ENCODE assay signal across 9 mouse cellular contexts in genomic region chr8:13028482-13028881, GRCm38 (mm10). TPM values are rescaled to one million over a fixed set of nuclear protein-coding genes. Genes with fewer than 3 reads are reported as not detected.
DNase-seq lines count a peak whose midpoint lies in the region; ATAC-seq lines count a peak whose summit lies in the region.
"Had no signal": no experiment of that assay in that cellular context is flagged by ENCODE, and none has a peak within 500 bp of the region (broad histone marks: within the 10 kb centered on the region; RNA-seq: fewer than 3 reads in every experiment).

No protein-coding gene starts in this region.

- peak; percentile 45 to 49 for DNase-seq in cerebellum, adult 18-20 months
- peak; percentile 27 to 82 for DNase-seq in left cerebral cortex, adult 8-10 months (ENCODE audit: low spot score in 2 of 2)
- DNase-seq in kidney, postnatal 10 days = no peak
- DNase-seq in kidney, adult 11 months = no peak
- DNase-seq in kidney, adult 8-10 months = no peak
- DNase-seq: liver, embryonic 13.5 days had no signal

- peak; percentile 55 for ATAC-seq in common myeloid progenitor, adult 5-6 weeks (replicated peaks; ENCODE audit: low read depth, poor library complexity, severe bottlenecking)
- ATAC-seq in megakaryocyte progenitor cell, adult 5-6 weeks (replicated peaks; ENCODE audit: poor library complexity) = peak; percentile 72

RNA-seq across cellular contexts. Expression of gene F7, which starts 2.6 kb away (rescaled TPM):
- not detected in 2 replicates for total RNA-seq in common myeloid progenitor, adult 5-6 weeks (2017)
- total RNA-seq in left cerebral cortex, adult 8-10 months (2022) = under 1 TPM in 2 of 4 experiments, not detected in 2; 0.19 to 0.20 TPM
- total RNA-seq in megakaryocyte progenitor cell, adult 5-6 weeks (2015) = 0.15 and 0.72 TPM in 2 replicates
- total RNA-seq in megakaryocyte progenitor cell, adult 5-6 weeks (2017) = 0.44 and 0.79 TPM in 2 replicates
- total RNA-seq: MEL had no signal

RNA-seq across cellular contexts. Expression of gene F10, which starts 8.6 kb away (rescaled TPM):
- 3.1 and 5.8 TPM in 2 replicates for total RNA-seq in common myeloid progenitor, adult 5-6 weeks (2017)
- not detected for total RNA-seq in left cerebral cortex, adult 8-10 months (2022)
- total RNA-seq in megakaryocyte progenitor cell, adult 5-6 weeks (2015) = 8.3 and 17.8 TPM in 2 replicates
- total RNA-seq in megakaryocyte progenitor cell, adult 5-6 weeks (2017) = 21.9 and 28.2 TPM in 2 replicates

RNA-seq across cellular contexts. Expression of gene Proz, which starts 32.2 kb away (rescaled TPM):
- total RNA-seq in common myeloid progenitor, adult 5-6 weeks (2017) = 0.23 TPM in 1 of 2 replicates, not detected in the other
- total RNA-seq in left cerebral cortex, adult 8-10 months (2022) = not detected
- not detected in 2 replicates for total RNA-seq in megakaryocyte progenitor cell, adult 5-6 weeks (2015)
- 0.04 TPM in 1 of 2 replicates, not detected in the other for total RNA-seq in megakaryocyte progenitor cell, adult 5-6 weeks (2017)

Comparison
In these comparisons a context has a peak if more than half of its experiments do, and no peak if none do; other contexts are left out.
1. DNase-seq: peak in cerebellum, adult 18-20 months (2 of 2) and left cerebral cortex, adult 8-10 months (2 of 2); none in kidney, postnatal 10 days (single experiment), kidney, adult 11 months (single experiment) and kidney, adult 8-10 months (0 of 2).